Mouse (Mus musculus) limb, embryonic 15.5 days (tissue): ENCODE data around the gene Dnaja1. TPM values are rescaled to one million over a fixed set of nuclear protein-coding genes. Genes with fewer than 3 reads are reported as not detected.

ENCODE experiments used
- ATAC-seq: fragments of 200-750 bp; cut with Nextera tagmentation; 2 replicates; pipeline ENCODE4 v1.8.0; 2017; ENCODE audit warnings: low read depth, moderate TSS enrichment; ENCODE audit not compliant: insufficient number of reproducible peaks, low FRiP score, low TSS enrichment
- H3K27ac ChIP-seq: fragments of 300-500 bp; sonication (generic); 2 replicates; pipeline ENCODE4 v1.5.1; 2015; ENCODE audit warnings: moderate library complexity, mild to moderate bottlenecking, inconsistent platforms
- H3K27me3 ChIP-seq: fragments of 300-500 bp; sonication (generic); 2 replicates; pipeline ENCODE4 v1.6.1; 2015; ENCODE audit warnings: inconsistent platforms
- H3K36me3 ChIP-seq: fragments of 300-500 bp; sonication (generic); 2 replicates; pipeline ENCODE4 v1.6.1; 2015; ENCODE audit warnings: inconsistent platforms
- H3K4me1 ChIP-seq: fragments of 300-500 bp; sonication (generic); 2 replicates; pipeline ENCODE4 v1.6.1; 2015; ENCODE audit warnings: inconsistent platforms
- H3K4me2 ChIP-seq: fragments of 300-500 bp; sonication (generic); 2 replicates; pipeline ENCODE4 v1.6.1; 2015; ENCODE audit warnings: mild to moderate bottlenecking, inconsistent platforms
- H3K4me3 ChIP-seq: fragments of 300-500 bp; sonication (generic); 2 replicates; pipeline ENCODE4 v1.5.1; 2015; ENCODE audit warnings: mild to moderate bottlenecking, inconsistent platforms
- H3K9ac ChIP-seq: fragments of 300-500 bp; sonication (generic); 2 replicates; pipeline ENCODE4 v1.6.1; 2015; ENCODE audit warnings: inconsistent platforms
- H3K9me3 ChIP-seq: fragments of 300-500 bp; sonication (generic); 2 replicates; pipeline ENCODE4 v1.6.1; 2016; ENCODE audit warnings: inconsistent platforms
- WGBS: fragments of 180-500 bp; shearing (Covaris S2); methylation state at CpG from one replicate; pipeline ENCODE4 v1.1.7; 2015; 5-methylcytosine and 5-hydroxymethylcytosine counted together
- microRNA counts: library from miRNA; unstranded; fragments of <30 nt; microRNA quantifications from one replicate; lab custom pipeline; 2016
- microRNA-seq: library from miRNA; unstranded; fragments of <30 nt; microRNA quantifications from one replicate; pipeline ENCODE4, GENCODE M21; 2016
- polyA plus RNA-seq: library from polyadenylated mRNA; unstranded; fragments of >200 nt; fragmentation: Nextera tagmentation; extraction: Ambion mirVana; gene quantifications from 2 replicates; pipeline ENCODE4 v1.2.1, GENCODE M21; 2015

The Dnaja1 gene
- polyA plus RNA-seq, 1 experiment from 2014 or later = 375 TPM

DNA sequence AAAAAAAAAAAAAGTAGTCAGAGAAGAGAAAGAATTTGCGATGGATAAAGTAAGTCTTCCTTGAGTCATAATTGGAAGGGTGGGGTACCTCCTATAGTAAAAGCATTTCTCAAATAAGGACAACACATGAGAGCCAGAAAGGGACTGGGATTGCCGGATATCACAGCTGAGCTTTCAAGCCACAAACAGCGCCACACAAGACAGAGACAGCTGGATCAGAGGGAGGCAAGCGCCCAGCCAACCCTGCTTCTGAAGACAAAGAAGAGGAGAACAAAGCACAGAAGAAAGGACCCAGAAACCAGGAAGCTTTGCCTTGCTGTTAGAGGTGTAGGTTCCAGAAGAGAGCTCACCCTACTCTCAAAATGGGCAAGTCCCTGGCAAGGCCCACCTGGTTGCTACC, 64.6 kb downstream of the Dnaja1 start:
- WGBS = 81% methylated on average over 4 of the region's 4 CpGs

More for the DNA sequence above, 64.6 kb downstream of the Dnaja1 start:
- H3K4me2 ChIP-seq = no peak overlapping the region
- H3K27ac ChIP-seq = no peak overlapping the region
- no peak overlapping the region for H3K9ac ChIP-seq
- no peaks in the 10 kb centered on the region for H3K27me3 ChIP-seq
- no peaks in the 10 kb centered on the region for H3K36me3 ChIP-seq
- no peak for ATAC-seq
- H3K9me3 ChIP-seq = no peaks in the 10 kb centered on the region
- H3K4me1 ChIP-seq = no peaks in the 10 kb centered on the region; the same call in 1 of the 2 replicates
- no peak overlapping the region for H3K4me3 ChIP-seq

MicroRNA genes within 50 kb of the gene (microRNA counts, 519-probe panel; counts per million panel counts)
- 1,038 counts per million, percentile 5 among the panel's probes with 10 or more counts for microRNA mmu-miR-207 (lab: Ali Mortazavi, UCI)

Small RNA genes within 50 kb of the gene (microRNA-seq; reads per million reads assigned to microRNA genes)
- not detected for gene Mir207

Other genes starting within 250 kb of the Dnaja1 start
- gene Tmem215, start 250.0 kb upstream of the Dnaja1 start, polyA plus RNA-seq = 0.31 and 0.52 TPM in 2 replicates
- gene Aptx, start 19.0 kb upstream of the Dnaja1 start, polyA plus RNA-seq = 31.8 and 32.1 TPM in 2 replicates
- gene Smu1, start 35.8 kb downstream of the Dnaja1 start, polyA plus RNA-seq = 134 and 138 TPM in 2 replicates
- gene B4galt1, start 131.9 kb downstream of the Dnaja1 start, polyA plus RNA-seq = 50.3 and 58.1 TPM in 2 replicates
- not detected in 2 replicates for gene Spink4, start 197.9 kb downstream of the Dnaja1 start, polyA plus RNA-seq
- gene Bag1, start 226.1 kb downstream of the Dnaja1 start, polyA plus RNA-seq = 210 and 218 TPM in 2 replicates
- gene Chmp5, start 226.3 kb downstream of the Dnaja1 start, polyA plus RNA-seq = 116 and 119 TPM in 2 replicates
- gene Nfx1, start 248.8 kb downstream of the Dnaja1 start, polyA plus RNA-seq = 85.5 and 85.9 TPM in 2 replicates